Mouse (Mus musculus) heart, adult 8-10 months (tissue): ENCODE results near the gene Cux2. TPM values are rescaled to one million over a fixed set of nuclear protein-coding genes. Genes with fewer than 3 reads are reported as not detected.
A peak's percentile ranks its signal among the peaks of the same experiment; 100 is the strongest.

Experiments
- DNase-seq: peaks from one replicate; pipeline ENCODE4 v3.0.0; 2022; ENCODE audit warnings: low spot score
- total RNA-seq, 4 experiments: library from RNA; stranded (reverse); gene quantifications; 2 replicates each; pipeline ENCODE4 v1.2.4; 2022

Cux2 gene
- total RNA-seq, 4 experiments from 2014 or later = 16.1 to 21.3 (median 20.0) TPM

- no peak for DNase-seq
These were observed 126.7 kb downstream of the Cux2 start for GRCm38 (mm10) chr5:121922942-121923826.

GRCm38 (mm10) chr5:121919216-121919615 lies 130.7 kb downstream of the Cux2 start:
- DNase-seq = no peak

GRCm38 (mm10) chr5:121916813-121917212 lies 133.1 kb downstream of the Cux2 start:
- no peak for DNase-seq

- DNase-seq = no peak
These were observed 135.9 kb downstream of the Cux2 start for GRCm38 (mm10) chr5:121913999-121914398.

GRCm38 (mm10) chr5:121909226-121909985 lies 140.5 kb downstream of the Cux2 start:
- no peak for DNase-seq

- DNase-seq = no peak
These were observed 144.2 kb downstream of the Cux2 start for GRCm38 (mm10) chr5:121905671-121906070.

- DNase-seq = no peak
These were observed 145.1 kb downstream of the Cux2 start for GRCm38 (mm10) chr5:121904799-121905198.

- no peak for DNase-seq
These were observed 146.8 kb downstream of the Cux2 start for GRCm38 (mm10) chr5:121902809-121903745.

- DNase-seq = no peak
These were observed 154.7 kb downstream of the Cux2 start for GRCm38 (mm10) chr5:121895117-121895756.

GRCm38 (mm10) chr5:121894647-121895046 lies 155.3 kb downstream of the Cux2 start:
- no peak for DNase-seq

GRCm38 (mm10) chr5:121893581-121893980 lies 156.3 kb downstream of the Cux2 start:
- DNase-seq = no peak

- no peak for DNase-seq
These were observed 157.6 kb downstream of the Cux2 start for GRCm38 (mm10) chr5:121892281-121892680.

GRCm38 (mm10) chr5:121890925-121891324 lies 159.0 kb downstream of the Cux2 start:
- no peak for DNase-seq

- no peak for DNase-seq
These were observed 160.0 kb downstream of the Cux2 start for GRCm38 (mm10) chr5:121889819-121890362.

- DNase-seq = no peak
These were observed 160.5 kb downstream of the Cux2 start for GRCm38 (mm10) chr5:121889375-121889774.

GRCm38 (mm10) chr5:121883356-121883755 lies 166.5 kb downstream of the Cux2 start:
- no peak for DNase-seq

- no peak for DNase-seq
These were observed 170.7 kb downstream of the Cux2 start for GRCm38 (mm10) chr5:121879211-121879610.

GRCm38 (mm10) chr5:121878703-121879102 lies 171.2 kb downstream of the Cux2 start:
- no peak for DNase-seq

- DNase-seq = no peak
These were observed 173.0 kb downstream of the Cux2 start for GRCm38 (mm10) chr5:121876901-121877300.

GRCm38 (mm10) chr5:121875041-121875440 lies 174.9 kb downstream of the Cux2 start:
- DNase-seq = no peak

GRCm38 (mm10) chr5:121872158-121872557 lies 177.7 kb downstream of the Cux2 start:
- peak; percentile 75 for DNase-seq
